Mouse (Mus musculus) layer of hippocampus, postnatal 25 days (tissue): ENCODE results near the gene Evi2. TPM values are rescaled to one million over a fixed set of nuclear protein-coding genes. Genes with fewer than 3 reads are reported as not detected.

Experiments
- total RNA-seq, 2 experiments: library from RNA; stranded (reverse); gene quantifications; 2 replicates each; pipeline ENCODE4 v1.2.3; 2021

Evi2 gene
- total RNA-seq, 2 experiments from 2014 or later, result 0.10 to 0.14 TPM

Other genes with a start within 250 kb of the Evi2 start
- under 1 TPM; 0.73 to 0.91 TPM for gene Gm9964, start 233.7 kb downstream of the Evi2 start, total RNA-seq
- 100 to 1,000 TPM; 103 to 117 TPM for gene Nf1, start 190.9 kb downstream of the Evi2 start, total RNA-seq
- 100 to 1,000 TPM in 1 of 2 experiments, 10 to 100 TPM in 1; 95.9 to 101 TPM for gene Omg, start 26.5 kb downstream of the Evi2 start, total RNA-seq
- gene Evi2b, start 6.8 kb downstream of the Evi2 start, total RNA-seq, result under 1 TPM; 0.28 to 0.66 TPM
- gene Evi2a, start within 50 bp of the Evi2 start, total RNA-seq, result 10 to 100 TPM; 18.7 to 23.6 TPM
- gene Rab11fip4, start 60.6 kb upstream of the Evi2 start, total RNA-seq, result 100 to 1,000 TPM; 165 to 167 TPM